Mouse (Mus musculus) kidney, adult 2 months (tissue): ENCODE measurements around the gene Col5a1. TPM values are rescaled to one million over a fixed set of nuclear protein-coding genes. Genes with fewer than 3 reads are reported as not detected.

Experiments
- DNase-seq: peaks from one replicate; pipeline ENCODE4 v3.0.0; 2021
- H3K27ac ChIP-seq: fragments of 200-500 bp; 2 replicates; pipeline ENCODE4 v1.5.1; 2012; ENCODE audit warnings: low read depth, low read length, control low read depth, inconsistent platforms; ENCODE audit not compliant: insufficient read depth
- H3K27me3 ChIP-seq: fragments of 200-500 bp; replicated peaks from 2 replicates; pipeline ENCODE4 v1.6.1; 2012; ENCODE audit warnings: mild to moderate bottlenecking, moderate library complexity, low read length, inconsistent platforms; ENCODE audit not compliant: control insufficient read depth, insufficient read depth
- H3K36me3 ChIP-seq: fragments of 200-500 bp; 2 replicates; pipeline ENCODE4 v1.6.1; 2012; ENCODE audit warnings: mild to moderate bottlenecking, moderate library complexity, low read length, inconsistent platforms; ENCODE audit not compliant: control insufficient read depth, insufficient read depth
- H3K4me1 ChIP-seq: fragments of 200-500 bp; 2 replicates; pipeline ENCODE4 v1.6.1; 2011; ENCODE audit warnings: low read length; ENCODE audit not compliant: control insufficient read depth, insufficient read depth
- H3K4me3 ChIP-seq: fragments of 200-500 bp; 2 replicates; pipeline ENCODE4 v1.5.1; 2011; ENCODE audit warnings: mild to moderate bottlenecking, low read depth, low read length, control low read depth; ENCODE audit not compliant: insufficient read depth
- CTCF ChIP-seq: fragments of 200-500 bp; conservative IDR thresholded peaks from 2 replicates; pipeline ENCODE4 v1.5.1; 2011; ENCODE audit warnings: low read depth, mild to moderate bottlenecking, control low read depth, low read length, moderate library complexity, mixed read lengths; ENCODE audit not compliant: insufficient read depth, insufficient read length
- POLR2A ChIP-seq: fragments of 200-500 bp; IDR thresholded peaks from one replicate; pipeline ENCODE4 v1.6.1; 2011; ENCODE audit warnings: low read depth, low read length, control low read depth
- WGBS: fragments of 180-500 bp; shearing (Covaris S2); methylation state at CpG from one replicate; pipeline ENCODE4 v1.1.7; 2018; 5-methylcytosine and 5-hydroxymethylcytosine counted together
- polyA plus RNA-seq: library from polyadenylated mRNA; depleted of rRNA; stranded (reverse); fragments of >200 nt; gene quantifications from 2 replicates; pipeline ENCODE4 v1.2.3, GENCODE M21; 2012

The Col5a1 gene
- polyA plus RNA-seq, 1 experiment = 7.5 TPM

DNA sequence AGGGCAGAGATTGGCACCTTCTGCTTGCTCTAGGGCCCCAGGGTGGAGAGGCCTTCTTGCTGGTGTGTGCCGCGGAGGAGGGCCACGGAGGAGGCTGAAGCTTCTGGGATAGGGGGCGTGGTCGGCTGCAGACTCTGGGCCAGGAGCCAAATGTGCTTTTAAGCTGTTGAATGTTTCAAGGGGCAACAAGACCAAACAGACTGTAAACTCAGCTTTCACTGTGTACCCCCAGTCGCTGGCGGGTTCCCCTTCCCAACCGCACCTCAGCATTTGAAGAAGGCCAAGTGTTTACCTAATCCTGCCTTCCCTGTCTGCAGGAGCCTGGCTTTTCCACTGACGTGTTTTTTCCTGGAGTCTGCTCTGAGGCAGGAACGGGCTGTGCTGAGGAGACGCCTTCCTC is 48.0 kb downstream of the Col5a1 start:
- H3K27me3 ChIP-seq = no peaks in the 10 kb centered on the region
- H3K4me3 ChIP-seq = no peak overlapping the region
- peak; percentile 64 for DNase-seq
- WGBS = 13% methylated on average over 11 of the region's 11 CpGs
- H3K36me3 ChIP-seq = no peaks in the 10 kb centered on the region
- no peak overlapping the region for H3K27ac ChIP-seq
- no peaks in the 10 kb centered on the region; the same call in 1 of the 2 replicates for H3K4me1 ChIP-seq
- TF ChIP-seq POLR2A (no peak), CTCF (no peak)

DNA sequence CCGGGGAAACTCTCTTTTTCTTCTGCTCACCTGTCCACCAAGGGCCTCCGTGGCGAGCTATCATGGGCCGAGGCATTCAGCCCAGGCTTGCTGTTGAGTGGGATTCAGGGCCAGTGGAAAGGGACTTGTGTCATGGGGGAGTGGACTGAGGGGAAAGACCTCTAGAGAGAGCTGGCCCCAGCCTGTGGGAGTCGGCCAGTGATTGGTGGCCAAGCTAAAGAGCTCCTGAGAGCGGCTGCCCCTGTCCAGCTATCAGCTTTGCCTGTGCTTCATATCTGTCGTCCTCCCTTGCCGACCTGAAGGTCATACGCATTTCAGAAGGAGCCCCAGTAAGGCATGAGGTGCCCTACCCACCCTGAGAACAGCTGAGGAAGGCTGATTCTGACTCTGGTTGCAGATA is 48.6 kb downstream of the Col5a1 start:
- no peaks in the 10 kb centered on the region; the same call in 1 of the 2 replicates for H3K4me1 ChIP-seq
- DNase-seq = no peak
- no peak for TF ChIP-seq POLR2A
- TF ChIP-seq CTCF = no peak
- no peak overlapping the region for H3K4me3 ChIP-seq
- no peak overlapping the region for H3K27ac ChIP-seq
- no peaks in the 10 kb centered on the region for H3K36me3 ChIP-seq
- WGBS = 67% methylated on average over 9 of the region's 9 CpGs
- H3K27me3 ChIP-seq = no peaks in the 10 kb centered on the region

- DNase-seq = no peak
- no peaks in the 10 kb centered on the region for H3K27me3 ChIP-seq
- H3K36me3 ChIP-seq = no peaks in the 10 kb centered on the region
- no peak for TF ChIP-seq CTCF
- no peak for TF ChIP-seq POLR2A
- no peaks in the 10 kb centered on the region; the same call in 1 of the 2 replicates for H3K4me1 ChIP-seq
- H3K27ac ChIP-seq = no peak overlapping the region
- WGBS = 96% methylated on average over 2 of the region's 2 CpGs
- H3K4me3 ChIP-seq = no peak overlapping the region
These were observed 49.2 kb downstream of the Col5a1 start for GRCm38 (mm10) chr2:27935441-27935840.

DNA sequence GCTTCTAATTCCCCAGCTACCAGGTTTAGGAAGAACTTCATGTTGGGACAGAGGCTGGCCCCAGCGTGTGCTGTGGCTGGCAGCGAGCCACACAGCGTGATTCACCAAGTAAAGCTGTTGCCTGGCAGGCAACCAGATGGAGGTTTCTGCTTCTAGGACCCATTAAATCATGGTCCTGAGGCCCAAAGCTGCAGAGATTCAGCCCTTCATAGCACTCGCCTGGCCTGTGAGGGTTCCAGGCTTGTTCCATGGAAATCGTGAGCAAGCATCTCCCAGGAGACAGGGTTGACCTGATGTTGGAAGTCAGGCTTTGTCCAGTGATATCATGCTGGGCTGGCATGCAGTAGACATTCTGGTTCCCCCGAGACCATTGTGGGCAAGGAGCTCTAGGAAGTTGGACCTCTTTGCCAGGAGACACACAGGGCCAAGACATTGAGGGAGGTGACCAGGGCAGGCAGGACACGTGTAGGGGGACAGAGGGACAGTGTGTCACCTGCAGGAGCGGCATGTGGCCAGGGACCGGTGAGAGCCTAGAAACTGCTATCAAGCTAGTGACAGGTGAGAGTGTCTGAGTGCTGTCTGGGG is 50.5 kb downstream of the Col5a1 start:
- H3K36me3 ChIP-seq = no peaks in the 10 kb centered on the region
- DNase-seq = peak; percentile 57

GRCm38 (mm10) chr2:27939433-27939832 is 53.2 kb downstream of the Col5a1 start:
- Histone ChIP-seq H3K27ac (no peak overlapping the region), H3K36me3 (no peaks in the 10 kb centered on the region), H3K27me3 (no peaks in the 10 kb centered on the region), H3K4me1 (no peaks in the 10 kb centered on the region; the same call in 1 of the 2 replicates), H3K4me3 (no peak overlapping the region)
- peak; percentile 39 for DNase-seq
- WGBS = 72% methylated on average over 4 of the region's 4 CpGs
- TF ChIP-seq CTCF = no peak
- TF ChIP-seq POLR2A = no peak

More for the DNA sequence above, 50.5 kb downstream of the Col5a1 start:
- H3K27me3 ChIP-seq = no peaks in the 10 kb centered on the region
- no peak overlapping the region for H3K4me3 ChIP-seq
- no peak overlapping the region for H3K27ac ChIP-seq
- 70% methylated on average over 9 of the region's 9 CpGs for WGBS
- no peaks in the 10 kb centered on the region; the same call in 1 of the 2 replicates for H3K4me1 ChIP-seq
- TF ChIP-seq POLR2A (no peak), CTCF (no peak)

GRCm38 (mm10) chr2:27940144-27940543 is 53.9 kb downstream of the Col5a1 start:
- no peak for DNase-seq
- Histone ChIP-seq H3K4me3 (no peak overlapping the region), H3K36me3 (no peaks in the 10 kb centered on the region), H3K27ac (no peak overlapping the region), H3K4me1 (no peaks in the 10 kb centered on the region; the same call in 1 of the 2 replicates), H3K27me3 (no peaks in the 10 kb centered on the region)
- 81% methylated on average over 12 of the region's 12 CpGs for WGBS
- TF ChIP-seq CTCF (no peak), POLR2A (no peak)

- no peak overlapping the region for H3K4me3 ChIP-seq
- no peak overlapping the region for H3K27ac ChIP-seq
- H3K36me3 ChIP-seq = no peaks in the 10 kb centered on the region
- no peaks in the 10 kb centered on the region for H3K4me1 ChIP-seq
- TF ChIP-seq CTCF = no peak
- no peak for TF ChIP-seq POLR2A
- H3K27me3 ChIP-seq = no peaks in the 10 kb centered on the region
- no peak for DNase-seq
- WGBS = 98% methylated on average over 4 of the region's 4 CpGs
These were observed 61.0 kb downstream of the Col5a1 start for GRCm38 (mm10) chr2:27947252-27947651.
